Mouse (Mus musculus) small intestine, adult 2 months (tissue): ENCODE results near the gene Gm20388.

Experiments used
- CTCF ChIP-seq: fragments of 200-500 bp; IDR thresholded peaks from 2 replicates; pipeline ENCODE4 v1.5.1; 2012; ENCODE audit warnings: low read depth, mild to moderate bottlenecking, control low read depth, inconsistent platforms, low read length, moderate library complexity, mixed read lengths; ENCODE audit not compliant: insufficient replicate concordance, insufficient read length; ENCODE audit errors: extremely low read depth
- POLR2A ChIP-seq: fragments of 200-500 bp; IDR thresholded peaks from 2 replicates; pipeline ENCODE4 v1.6.1; 2012; ENCODE audit warnings: low read depth, mild to moderate bottlenecking, control low read depth, inconsistent platforms, low read length, moderate library complexity

GRCm38 (mm10) chr8:121168033-121168432 lies 1257.4 kb downstream of the Gm20388 start:
- no peak for TF ChIP-seq POLR2A
- no peak for TF ChIP-seq CTCF
